Mouse (Mus musculus) mature B cell (primary cell): ENCODE data around the gene Cnfn.
"Not testable (repeated sequence)": the region's sequence is repeated elsewhere in the genome, so short reads cannot be mapped to it uniquely, and the experiment has no call there.

Experiments
- in situ Hi-C: fragments of 300-500 bp; cut with MboI; formaldehyde crosslinking; loops from 2 replicates; pipeline ENCODE4 v1.14.3; 2019

The Cnfn gene

DNA sequence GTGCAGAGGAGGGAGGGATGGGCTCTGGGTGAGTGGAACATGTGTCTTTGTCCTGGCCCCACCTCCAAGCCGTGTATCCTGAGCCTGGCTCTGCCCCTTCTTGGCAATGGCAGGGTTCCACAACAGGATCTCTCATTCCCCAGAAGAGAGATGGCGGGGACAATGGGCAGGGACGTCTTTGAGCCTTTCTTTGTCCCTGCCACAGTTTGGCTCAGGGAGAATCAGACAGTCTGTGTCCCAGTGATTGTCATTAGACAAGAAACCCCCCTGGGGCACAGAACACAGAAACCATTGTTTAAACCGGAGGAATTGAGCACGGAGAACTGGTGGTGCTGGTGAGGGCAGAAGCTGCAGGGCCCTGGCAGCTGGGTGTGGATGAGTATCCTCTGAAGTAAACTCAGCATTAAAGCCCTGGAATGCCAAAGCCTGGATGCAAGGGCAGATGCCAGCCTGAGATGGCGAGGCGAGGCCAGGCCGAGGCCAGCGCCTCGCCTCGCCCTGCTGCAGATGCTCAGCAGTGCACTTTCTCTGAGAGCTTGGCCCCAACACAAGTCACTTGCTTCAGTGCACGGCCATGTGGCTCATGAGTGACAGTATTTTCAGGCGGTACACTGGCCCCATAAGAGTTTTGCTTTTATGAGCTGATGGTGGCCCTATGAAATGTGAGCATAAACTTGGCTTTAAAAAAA lies 3.4 kb downstream of the Cnfn start:
- in situ Hi-C loops, result no loop called here

GRCm38 (mm10) chr7:25363632-25364031 lies 5.9 kb downstream of the Cnfn start:
- in situ Hi-C loops, result no loop called here

DNA sequence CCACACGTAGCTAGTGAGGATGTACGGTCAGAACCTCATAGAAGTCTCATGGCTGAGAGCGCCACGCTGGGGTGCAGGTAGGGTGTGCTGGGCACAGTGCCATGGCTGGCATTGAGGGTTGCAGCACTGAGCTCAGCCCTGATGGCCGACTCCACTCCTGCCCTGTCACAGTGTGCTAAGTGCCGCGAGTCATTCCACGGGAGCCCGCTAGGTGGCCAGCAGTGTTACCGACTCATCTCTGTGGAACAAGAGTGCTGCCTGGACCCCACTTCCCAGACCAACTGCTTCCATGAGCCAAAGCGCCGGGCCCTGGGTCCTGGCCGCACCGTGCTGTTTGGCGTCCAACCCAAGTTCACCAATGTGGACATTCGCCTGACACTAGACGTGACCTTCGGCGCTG lies 6.4 kb downstream of the Cnfn start:
- in situ Hi-C loops, result no loop called here

- in situ Hi-C loops, result no loop called here
Measured at GRCm38 (mm10) chr7:25358721-25359206, 10.8 kb downstream of the Cnfn start.

GRCm38 (mm10) chr7:25348861-25349260 lies 20.7 kb downstream of the Cnfn start:
- in situ Hi-C loops, result no loop called here

- in situ Hi-C loops, result no loop called here
Measured at GRCm38 (mm10) chr7:25341000-25341784, 28.3 kb downstream of the Cnfn start.

DNA sequence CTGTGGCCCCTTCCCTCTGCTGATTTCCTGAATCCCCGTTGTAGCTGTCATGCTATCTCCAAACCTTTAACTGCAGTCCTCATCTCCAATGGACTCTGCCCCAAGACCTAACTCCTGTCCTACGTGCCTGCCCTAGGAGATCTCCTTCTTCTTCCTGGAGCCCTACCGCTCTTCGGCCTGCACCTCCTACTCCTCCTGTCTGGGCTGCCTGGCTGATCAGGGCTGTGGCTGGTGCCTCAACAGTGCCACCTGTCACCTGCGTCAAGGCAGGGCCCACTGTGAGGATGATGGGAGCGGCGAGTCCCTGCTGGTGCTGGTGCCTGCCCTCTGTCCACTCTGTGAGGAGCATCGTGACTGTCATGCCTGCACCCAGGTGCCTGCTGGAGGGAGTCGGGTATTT lies 30.2 kb downstream of the Cnfn start:
- in situ Hi-C loops, result no loop called here

DNA sequence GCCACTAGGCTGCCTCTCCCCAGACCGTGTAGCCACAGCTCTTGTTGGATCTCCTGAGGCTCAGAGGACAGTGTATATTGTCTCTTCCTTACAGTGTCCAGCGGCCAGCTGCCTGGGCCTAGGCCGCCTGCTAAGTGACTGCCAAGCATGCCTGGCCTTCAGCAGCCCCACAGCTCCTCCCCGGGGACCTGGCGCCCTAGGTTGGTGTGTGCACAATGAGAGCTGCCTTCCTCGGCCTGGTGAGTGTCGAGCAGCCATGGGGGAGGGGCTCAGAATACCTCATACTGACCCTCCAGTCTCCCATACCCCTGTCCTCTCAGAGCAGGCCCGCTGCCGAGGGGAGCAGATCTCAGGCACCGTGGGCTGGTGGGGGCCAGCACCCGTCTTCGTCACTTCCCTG lies 35.1 kb downstream of the Cnfn start:
- in situ Hi-C loops, result no loop called here

- in situ Hi-C loops, result no loop called here
Measured at GRCm38 (mm10) chr7:25333596-25334307, 35.8 kb downstream of the Cnfn start.

DNA sequence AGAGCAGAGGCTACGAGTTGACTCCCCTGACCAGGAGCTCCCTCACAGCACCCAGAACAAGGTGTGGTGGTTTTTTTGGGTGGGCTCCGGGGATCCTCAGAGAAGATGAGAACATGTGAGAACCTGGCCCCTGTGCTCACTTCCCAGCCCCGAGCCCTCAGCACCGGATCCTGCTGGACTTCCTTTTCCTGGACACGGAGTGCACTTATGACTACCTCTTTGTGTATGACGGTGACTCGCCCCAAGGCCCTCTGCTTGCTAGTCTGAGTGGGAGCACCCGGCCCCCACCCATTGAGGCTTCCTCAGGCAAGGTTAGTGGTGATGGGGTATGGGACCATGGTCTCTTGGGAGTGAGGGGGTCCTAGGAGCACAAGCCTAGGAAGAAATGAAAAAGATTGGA lies 43.3 kb downstream of the Cnfn start:
- in situ Hi-C loops, result no loop called here

DNA sequence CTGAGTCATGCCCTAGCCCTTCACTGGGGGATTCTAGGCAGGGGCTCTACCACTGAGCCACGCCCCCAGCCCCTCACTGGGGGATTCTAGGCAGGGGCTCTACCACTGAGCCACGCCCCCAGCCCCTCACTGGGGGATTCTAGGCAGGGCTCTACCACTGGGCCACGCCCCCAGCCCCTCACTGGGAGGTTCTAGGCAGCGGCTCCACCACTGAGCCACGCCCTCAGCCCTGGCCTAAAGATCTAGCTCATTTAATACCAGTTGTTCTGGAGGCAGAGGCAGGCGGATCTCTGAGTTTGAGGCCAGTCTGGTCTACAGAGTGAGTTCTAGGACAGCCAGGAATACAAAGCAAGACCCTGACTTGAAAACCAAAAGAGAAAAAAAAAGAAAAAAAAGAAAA lies 44.1 kb downstream of the Cnfn start:
- in situ Hi-C loops, result not testable (repeated sequence)

GRCm38 (mm10) chr7:25323219-25323618 lies 46.3 kb downstream of the Cnfn start:
- in situ Hi-C loops, result no loop called here

DNA sequence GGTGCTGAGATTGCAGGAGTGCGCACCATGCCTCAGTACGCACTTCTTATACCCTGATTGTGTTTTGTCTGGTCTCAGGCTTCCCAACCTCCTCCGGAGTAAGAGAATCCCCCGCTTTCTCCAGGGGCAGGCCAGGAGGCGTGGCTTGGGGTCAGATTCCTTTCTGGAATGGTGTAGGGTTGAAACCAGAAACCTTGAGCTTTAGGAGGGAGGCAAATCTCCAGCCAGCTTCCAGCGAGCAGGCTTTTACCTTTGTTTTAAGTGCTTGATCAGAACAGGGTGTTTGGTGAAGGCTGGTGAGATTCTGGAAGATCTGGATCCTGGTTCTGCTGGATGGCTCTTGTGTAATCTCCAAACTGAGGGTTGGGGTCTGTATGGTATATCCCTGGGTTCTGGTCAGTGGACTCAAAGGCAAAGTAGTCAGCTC lies 47.5 kb downstream of the Cnfn start:
- in situ Hi-C loops, result no loop called here
